Mouse (Mus musculus): ENCODE measurements around the gene Ccl1.

The Ccl1 gene

DNA sequence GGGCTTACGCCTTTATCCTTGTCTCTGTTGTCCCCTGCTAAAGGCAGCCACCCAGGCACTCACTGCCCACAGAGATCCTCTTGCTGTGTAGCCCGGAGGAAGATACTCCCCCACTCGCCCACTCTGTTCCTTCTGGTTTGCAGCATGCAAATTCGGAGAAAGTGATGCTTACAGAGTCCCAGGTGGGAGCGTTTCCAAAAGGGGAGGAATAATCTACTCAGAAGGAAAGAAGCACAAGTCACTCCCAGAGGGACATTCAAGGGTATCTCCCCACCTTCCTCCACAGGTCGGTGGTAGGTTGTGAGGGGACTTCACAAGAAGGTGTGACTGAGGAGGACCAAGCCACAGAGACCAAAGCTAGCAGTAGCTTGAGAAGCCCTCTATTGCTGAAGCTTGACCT lies 100.3 kb downstream of the Ccl1 start:
- no peak for DNase-seq (ENCODE audit: low read depth, low spot score)

DNA sequence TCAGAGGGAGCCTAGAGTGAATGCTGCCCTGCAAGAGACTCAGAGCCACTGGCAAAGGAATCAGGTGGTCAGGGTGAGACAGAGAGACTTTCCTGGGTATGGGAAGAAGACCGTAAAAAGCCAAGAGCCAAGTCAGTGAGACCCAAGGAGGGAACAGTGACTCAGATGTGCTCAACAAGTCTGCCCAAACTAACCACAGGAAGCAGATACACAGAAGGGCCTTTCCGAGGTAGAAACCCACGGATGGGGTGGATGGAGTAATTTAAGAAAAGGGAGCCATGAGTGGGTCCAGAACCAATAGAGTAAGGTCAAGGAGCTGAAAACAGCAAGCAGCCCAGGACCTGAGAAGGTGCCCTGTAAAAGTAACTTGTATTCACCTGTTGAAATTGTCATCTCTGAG lies 101.8 kb downstream of the Ccl1 start:
- no peak for DNase-seq (ENCODE audit: low read depth, low spot score)

DNA sequence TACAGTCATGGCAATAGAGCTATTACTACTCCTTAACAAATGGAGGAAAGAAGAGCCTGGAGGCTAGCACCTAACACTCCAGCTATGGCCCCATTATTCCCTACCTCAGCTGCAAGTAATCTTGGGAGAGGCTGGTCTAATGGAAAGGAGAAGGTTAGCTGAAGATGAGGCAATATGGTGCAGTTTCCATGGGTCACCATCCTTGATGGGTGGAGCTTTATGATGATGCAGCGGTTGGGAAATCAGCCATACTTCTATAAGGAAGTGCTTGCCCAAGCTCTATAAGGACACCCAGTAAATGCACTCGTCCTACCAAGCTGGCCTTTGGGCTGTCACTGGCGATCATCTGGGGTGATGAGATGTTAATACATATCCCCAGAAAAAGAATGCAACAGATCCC lies 107.7 kb downstream of the Ccl1 start:
- no peak for DNase-seq (ENCODE audit: low read depth, low spot score)

DNA sequence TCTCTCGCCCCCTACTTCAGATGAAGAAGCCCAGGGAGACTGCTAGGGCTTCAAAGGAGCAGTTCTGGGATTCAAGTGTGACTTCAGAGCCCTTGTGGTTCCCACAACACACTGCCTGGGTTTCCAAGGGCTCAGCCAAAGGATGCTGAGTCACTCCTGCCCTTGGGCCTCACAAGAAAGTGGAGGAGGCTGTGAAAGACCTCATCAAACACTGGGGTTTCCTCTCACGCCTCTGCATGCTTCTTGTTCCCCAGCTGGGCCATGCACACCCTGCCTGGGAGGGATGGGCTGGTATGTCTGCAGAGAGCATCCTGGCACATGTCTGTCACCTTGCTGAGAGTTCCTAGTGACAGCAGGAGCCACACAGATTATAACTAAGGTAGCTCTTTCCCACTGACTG lies 110.5 kb downstream of the Ccl1 start:
- DNase-seq (ENCODE audit: low read depth, low spot score), result no peak

DNA sequence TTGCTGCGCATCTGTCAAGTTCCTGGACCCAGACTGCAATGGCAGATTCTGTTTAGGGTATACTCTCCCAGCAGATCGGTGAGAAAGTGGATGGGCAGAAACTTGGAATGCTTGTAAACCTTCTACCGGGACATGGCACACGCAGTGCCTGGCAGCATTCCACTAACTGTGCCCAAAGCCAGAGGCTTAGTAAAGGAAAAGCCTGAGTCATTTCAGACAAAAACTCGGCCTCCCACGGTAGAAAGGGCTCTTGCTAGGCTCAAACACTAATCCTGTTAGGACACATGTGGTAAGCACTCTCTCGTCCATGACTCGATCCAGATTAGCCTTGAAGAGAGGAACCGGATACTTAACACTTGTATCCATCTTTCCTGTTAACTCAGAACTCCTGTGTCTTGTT lies 111.7 kb downstream of the Ccl1 start:
- DNase-seq (ENCODE audit: low read depth, low spot score), result no peak

DNA sequence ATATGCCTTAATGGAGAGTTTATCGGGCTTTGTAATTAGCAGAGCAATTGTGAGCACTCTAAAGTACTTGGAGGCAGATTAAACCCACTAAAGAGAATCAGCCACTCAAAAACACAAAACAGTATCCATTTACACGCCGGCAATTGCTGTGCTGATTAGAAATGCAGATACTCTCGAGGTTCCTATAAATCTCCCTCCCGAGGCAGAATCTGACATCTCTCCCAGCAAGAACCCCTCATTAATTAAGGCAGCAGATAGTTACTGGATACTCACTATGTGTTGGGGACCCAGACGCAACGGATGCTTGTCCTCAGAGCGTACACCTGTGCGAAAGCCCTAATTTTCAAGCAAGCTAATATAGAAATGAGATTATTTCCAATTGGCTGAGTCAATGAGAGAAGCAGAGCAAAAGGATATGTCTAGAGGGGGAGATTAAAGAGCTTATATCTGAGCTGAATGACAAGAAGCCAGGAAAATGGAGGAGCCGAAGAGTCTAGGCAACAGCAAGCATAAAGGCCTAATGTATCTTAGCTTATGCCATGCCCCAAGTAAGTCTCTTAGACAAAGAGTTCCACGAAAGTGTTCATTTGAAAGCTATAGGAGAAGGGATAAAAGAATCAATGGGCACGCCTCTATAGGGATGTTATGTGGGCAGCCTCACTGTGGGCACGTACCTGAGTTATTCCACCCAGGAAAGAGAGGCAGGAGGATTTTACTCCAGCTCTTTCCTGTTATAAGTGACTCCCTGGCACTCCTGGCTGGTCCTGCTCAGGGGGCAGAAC lies 115.5 kb downstream of the Ccl1 start:
- no peak for DNase-seq (ENCODE audit: low read depth, low spot score)

DNA sequence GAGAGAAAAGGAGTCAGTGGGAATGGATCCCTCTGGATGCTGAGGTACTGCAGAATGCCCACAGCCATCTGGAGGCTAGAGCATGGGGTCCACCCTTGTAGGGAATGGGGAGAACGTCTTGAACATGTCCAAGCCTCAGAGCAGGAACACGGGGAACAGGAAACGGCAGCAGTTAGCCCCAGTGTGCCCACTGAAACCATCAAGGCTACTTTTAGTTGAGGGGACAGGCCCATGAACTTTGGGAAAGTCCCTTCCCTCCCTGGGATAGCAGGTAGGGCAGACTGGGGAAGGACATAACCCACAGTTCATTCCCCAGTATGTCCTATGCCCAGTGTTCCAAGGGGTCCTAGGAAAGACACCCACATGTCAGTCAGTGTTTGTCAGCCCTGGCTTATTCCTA lies 119.8 kb downstream of the Ccl1 start:
- DNase-seq (ENCODE audit: low read depth, low spot score), result no peak

DNA sequence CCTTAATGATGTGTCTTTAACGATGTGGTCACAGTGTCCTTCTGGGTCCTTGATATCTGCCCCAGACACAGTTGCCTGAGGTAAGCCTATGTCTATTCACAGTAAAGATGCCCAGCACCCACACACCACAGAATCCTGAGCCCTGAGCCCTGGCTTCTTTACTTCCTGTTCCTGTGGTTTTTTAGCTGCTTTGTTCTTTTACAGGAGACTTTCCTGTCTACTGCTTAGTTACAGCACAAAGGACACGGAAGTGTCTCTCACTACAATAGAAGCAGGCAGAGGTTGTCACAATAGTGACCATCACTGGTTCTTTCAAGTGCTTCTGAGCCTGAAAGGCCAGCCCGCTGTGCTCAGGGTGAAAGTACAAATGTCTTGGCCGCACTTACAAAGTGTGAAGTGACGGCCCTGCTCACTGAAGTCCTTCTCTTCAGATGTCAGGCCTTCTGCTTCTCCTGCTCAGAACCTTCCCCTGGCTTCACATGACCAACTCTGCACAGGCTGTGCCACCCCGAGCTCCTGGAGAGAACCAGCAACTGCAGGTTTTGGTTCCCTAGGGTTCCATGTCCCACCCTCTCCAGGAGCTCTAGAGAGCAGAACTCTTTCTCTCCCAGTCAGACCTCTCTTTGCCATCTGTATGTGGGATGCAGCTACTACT lies 122.1 kb downstream of the Ccl1 start:
- DNase-seq (ENCODE audit: low read depth, low spot score), result peak; percentile 12

DNA sequence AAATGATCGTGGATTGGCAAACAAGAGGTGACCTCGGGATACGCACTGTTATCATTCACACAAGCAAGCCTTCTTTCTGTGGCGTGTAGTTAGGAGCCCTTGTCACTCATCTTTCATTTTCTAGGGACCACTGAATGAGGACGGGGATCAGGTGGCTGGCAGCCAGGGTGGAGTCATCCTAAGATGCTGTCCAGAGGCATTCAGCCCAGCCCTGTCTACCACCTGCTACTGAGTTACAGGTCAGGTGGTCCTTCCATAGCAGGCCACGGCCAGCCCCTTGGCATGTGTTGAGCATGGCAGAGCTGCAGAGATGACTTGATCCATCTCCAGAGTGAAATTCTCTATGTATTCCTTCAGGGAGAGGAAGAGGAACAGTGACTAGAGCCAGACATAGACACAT lies 123.1 kb downstream of the Ccl1 start:
- no peak for DNase-seq (ENCODE audit: low read depth, low spot score)

DNA sequence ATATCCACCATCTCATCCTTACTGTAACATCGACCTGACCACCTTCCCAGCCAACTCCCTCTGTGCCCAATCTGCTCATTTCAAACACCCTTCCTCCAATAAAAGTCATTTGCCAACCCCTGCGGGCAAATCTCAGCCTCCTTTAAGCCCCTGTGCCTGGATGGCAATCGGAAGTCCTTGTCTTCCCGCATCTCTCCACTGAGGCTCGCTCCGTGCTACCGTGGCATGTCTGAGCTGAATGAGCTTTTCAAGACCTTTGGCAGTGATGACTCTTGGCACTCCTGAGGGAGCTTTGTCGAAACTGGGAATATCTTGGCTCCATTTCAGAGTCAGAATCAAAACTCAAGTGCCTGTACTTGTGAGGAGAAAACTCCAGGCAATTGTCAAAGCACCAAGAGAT lies 124.2 kb downstream of the Ccl1 start:
- no peak for DNase-seq (ENCODE audit: low read depth, low spot score)

DNA sequence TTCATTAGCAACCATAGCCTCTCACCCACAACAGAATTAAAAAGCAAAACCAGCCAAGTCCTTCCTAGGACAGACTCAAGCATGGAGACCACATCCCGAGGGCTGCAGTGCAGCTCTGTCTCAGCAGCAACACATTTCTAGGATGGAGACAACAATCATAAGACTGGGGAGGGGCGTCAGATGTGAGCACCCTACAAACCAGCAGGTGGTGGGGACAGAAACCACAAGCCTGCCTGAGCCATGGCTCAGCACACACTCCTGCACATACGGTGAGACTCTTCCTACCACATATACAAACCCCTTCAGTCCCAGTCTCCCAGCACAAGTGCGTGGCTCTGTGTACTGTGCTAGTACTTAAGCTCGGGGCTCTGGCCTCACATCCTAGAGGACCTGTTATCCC lies 127.3 kb downstream of the Ccl1 start:
- no peak for DNase-seq (ENCODE audit: low read depth, low spot score)

DNA sequence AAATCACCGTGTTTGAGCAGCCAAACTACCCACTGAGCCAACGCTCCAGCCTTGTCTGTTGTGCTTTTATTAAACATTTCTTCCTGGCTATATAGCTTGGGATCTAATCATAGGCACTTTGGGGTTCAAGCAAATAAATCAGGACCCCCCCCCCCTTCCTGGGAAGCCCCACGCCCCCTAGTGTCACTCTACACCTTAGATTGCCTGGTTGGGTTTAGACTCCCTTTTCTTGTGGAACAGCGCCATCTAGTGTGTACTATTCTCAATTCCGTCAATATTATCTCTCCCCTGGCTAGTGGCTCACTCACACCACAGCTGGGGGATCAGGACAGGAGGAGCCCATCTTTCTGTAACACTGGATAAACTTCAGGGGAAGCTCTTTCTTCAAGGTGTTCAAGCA lies 127.8 kb downstream of the Ccl1 start:
- DNase-seq (ENCODE audit: low read depth, low spot score), result peak; percentile 69

DNA sequence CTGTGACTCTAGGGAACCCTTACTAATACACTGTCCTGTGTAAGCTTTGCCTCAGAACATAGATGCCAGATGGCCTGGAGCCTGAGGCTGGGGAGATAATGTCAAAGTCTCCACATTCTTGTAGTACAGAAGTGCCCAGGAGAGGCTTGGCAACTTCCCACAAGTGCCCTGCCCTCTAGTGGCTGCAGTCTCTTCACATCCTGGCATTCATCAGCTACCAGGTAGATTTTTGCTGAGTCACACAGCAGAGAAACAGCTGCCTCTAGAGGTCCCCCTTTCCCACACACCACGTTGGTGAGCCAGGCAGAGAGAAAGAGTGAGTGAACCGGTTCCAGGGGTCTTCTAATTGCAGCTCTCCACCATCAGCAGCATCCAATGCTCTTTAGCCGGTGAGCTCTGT lies 130.7 kb downstream of the Ccl1 start:
- DNase-seq (ENCODE audit: low read depth, low spot score), result peak; percentile 93

DNA sequence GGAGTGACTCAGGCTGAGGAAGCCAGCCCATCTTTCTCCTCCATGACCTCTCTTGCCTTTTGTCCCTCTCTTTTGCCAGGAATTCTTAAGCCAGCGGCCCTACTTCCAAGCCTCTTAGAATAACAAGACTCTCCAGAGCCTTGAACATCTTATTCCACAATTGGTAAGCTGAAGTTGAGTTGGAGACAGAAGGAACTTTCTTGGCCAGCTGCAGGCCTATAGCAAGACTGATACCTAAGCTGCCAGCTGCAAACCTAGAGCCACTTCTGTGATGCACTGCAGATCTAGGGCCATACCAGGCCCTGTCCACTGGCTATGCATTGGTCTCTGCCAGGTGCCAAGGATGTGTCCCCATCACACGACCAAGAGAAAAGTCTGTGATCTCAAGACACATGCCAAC lies 132.0 kb downstream of the Ccl1 start:
- DNase-seq (ENCODE audit: low read depth, low spot score), result no peak

DNA sequence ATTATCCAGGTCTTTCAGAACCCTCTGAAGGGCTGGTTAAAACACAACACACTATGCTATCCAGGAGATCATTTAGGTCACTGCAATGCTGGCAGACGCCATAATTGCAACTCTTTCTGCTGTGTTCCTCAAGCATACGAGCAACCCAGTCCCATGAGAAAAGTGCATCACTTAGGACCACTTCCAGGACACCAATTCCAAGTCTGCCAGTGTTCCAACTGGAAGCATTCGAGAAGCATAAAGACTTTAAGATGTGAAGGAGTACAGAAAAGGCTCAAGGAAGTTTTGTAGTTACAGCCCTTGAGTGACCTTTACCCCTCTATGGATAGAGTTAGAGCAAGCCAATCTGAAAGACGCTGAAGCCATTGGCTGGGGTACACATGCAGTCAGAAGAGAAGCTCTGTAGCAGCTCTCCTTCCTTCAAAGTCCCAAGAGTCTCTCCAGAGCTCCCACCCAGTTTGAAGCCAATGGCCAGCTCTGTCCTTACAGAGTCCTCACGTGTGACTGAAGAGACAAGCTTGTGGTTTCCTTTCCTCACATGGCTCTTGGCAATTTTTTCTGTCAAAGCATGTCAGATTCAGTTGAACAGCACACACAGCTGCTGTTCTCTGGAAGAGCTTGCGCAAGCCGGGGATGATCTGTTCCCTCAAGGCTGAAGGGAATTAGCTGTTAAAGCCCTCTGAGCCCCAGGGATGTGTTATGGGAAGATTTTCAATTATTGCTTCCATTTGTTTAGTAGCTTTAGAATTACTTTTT lies 134.0 kb downstream of the Ccl1 start:
- no peak for DNase-seq (ENCODE audit: low read depth, low spot score)

DNA sequence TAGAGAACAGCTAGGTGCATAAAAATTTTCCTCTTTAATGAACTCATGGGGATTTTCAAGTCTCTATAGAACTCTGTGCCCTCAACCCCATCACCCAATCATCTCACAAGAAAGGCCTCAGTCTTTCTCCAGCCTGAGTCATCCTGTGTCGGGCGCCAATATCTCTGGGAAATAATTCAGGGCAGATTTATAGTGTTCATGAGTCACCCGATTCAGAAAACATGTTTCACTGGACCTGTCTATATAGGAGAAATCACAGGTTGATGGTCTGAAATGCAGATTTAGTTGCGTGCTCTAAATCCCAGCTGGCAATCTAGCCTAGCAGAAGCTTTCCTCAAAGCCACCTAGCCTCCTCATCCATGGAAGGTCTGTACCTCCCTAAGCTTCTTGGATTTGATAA lies 136.0 kb downstream of the Ccl1 start:
- DNase-seq (ENCODE audit: low read depth, low spot score), result no peak

DNA sequence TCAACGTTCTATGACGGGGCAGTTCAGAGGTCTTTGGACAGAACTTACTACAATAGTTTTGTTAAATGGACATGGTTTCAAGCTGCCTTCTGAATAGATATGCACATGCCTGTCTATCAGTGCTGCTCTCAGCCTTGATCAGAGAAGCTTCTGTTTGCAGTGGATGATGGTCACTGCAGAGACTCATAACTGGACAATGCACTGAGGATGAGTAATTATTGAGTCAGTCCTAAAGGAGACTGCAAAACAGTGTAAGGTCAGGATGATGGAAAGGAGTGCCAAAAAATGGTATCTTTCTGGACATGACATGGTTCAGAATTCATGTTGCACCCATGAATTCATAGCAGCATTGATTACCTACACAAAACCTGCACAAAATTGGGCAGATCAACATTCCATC lies 137.2 kb downstream of the Ccl1 start:
- DNase-seq (ENCODE audit: low read depth, low spot score), result no peak

DNA sequence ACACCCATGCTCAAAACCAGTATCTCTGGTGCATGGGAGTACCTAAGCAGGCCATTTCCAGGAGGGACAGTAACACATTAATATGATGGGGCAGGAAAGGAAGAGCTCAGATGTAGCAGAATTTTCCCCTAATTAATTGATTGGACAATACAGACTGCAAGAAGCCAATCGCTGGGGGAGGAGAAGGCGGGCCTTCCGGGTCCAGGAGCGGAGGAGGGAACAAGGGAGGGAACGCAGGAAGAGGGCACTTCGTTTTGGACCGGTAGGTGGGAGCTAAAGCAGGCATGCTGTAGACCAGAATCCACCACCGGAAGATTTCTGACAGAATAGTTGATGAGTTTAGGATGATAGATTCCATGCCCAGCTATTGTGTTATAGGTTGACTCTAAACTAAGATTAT lies 142.2 kb downstream of the Ccl1 start:
- peak; percentile 55 for DNase-seq (ENCODE audit: low read depth, low spot score)

DNA sequence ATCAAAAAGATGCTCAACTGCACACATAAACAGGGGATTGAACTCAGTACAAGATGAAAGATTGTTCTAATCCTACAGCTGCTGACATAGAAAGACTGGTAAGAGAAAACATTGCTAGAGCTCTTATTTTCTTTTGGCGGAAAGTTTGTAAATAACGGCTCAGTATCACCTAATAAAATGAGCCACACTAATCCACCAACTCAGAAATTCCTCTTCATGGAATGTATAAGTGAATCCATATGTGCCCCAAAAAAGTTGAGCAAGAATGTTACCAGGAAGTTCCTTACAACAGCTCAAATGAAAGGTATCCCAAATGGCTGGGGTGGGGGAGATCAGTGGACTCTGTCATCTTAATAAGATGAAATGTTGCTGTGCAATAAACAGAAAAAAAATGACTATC lies 146.4 kb downstream of the Ccl1 start:
- no peak for DNase-seq (ENCODE audit: low read depth, low spot score)

DNA sequence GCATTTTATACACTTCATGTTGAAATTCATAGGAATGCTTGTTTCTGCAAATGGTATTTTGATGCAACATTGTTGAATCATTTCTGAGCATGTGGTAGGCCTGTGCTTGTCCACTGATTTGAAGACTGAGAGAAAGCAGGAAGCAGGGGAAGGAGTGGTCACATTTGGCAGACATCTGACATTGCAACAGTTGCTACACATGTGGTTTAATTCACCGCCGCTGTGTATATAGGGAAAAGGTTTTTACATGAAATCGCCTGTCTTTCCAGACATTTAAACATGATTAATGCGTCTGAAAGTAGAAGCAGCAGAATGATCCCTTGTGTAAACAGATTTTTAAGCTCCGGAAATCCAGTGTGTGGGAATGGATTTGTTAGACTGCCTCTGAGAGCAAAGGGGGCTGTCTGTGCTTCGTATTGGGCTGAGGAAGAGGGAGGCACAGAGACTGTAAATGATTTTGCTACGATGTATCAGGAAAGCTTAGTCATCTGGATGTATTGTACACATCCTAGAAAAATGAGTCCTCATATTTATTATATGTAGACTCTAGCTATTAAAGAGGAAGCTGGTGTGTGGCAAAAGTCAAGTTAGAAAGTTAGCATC lies 165.9 kb downstream of the Ccl1 start:
- DNase-seq (ENCODE audit: low read depth, low spot score), result no peak

DNA sequence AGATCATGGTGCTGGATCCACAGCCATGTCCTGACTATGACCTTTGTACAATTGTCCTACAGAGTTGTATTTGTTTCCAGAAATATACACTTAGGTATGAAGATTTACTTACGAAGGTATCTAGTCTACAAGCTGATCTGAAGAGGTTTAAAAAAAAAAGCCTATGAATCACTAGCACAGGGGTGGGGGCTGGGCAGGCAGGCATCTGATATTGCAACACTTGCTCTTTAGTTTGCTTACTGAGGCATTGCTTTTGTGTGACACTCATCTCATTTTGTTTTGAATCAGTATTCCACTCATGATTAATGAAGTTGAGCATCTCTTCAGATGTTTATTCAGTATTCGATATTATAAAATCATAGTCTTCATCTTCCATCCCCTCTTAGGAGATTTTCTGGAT lies 169.3 kb downstream of the Ccl1 start:
- no peak for DNase-seq (ENCODE audit: low read depth, low spot score)

DNA sequence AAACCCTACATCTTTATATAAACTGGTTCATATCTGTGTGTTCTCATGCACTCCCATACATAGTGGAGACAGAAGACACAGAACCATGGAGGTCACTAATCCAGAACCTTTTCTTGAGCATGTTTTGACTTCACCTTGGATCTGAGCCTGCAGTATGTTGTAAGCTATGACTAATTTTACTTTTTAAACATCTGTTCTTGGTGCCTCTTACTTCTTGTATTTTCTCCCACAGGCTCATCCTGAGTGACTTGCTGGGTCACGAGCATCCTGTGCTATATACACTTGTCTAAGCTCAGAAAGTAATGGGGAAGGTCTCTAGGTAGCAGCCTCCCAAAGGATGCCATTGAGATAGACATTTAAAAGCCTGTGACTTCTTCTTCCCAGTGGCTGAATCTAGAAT lies 172.5 kb downstream of the Ccl1 start:
- DNase-seq (ENCODE audit: low read depth, low spot score), result no peak

Measured in R1 (cell line).